Mouse (Mus musculus): Measurements from ENCODE around the gene Diras1. TPM values are rescaled to one million over a fixed set of nuclear protein-coding genes. Genes with fewer than 3 reads are reported as not detected.
A peak's percentile ranks its signal among the peaks of the same experiment; 100 is the strongest.
"Not testable (repeated sequence)": the region's sequence is repeated elsewhere in the genome, so short reads cannot be mapped to it uniquely, and the experiment has no call there.

Diras1 gene
- total RNA-seq, 4 experiments from 2014 or later, result 88.3 to 96.9 (median 90.2) TPM

GRCm38 (mm10) chr10:80999362-81000196, 25.9 kb downstream of the Diras1 start:
- DNase-seq (ENCODE audit: low spot score in 2 of 2), result peak; percentile 89 to 93

GRCm38 (mm10) chr10:80998778-80999177, 26.7 kb downstream of the Diras1 start:
- no peak for DNase-seq (ENCODE audit: low spot score in 2 of 2)

GRCm38 (mm10) chr10:80998021-80998420, 27.4 kb downstream of the Diras1 start:
- no peak for DNase-seq (ENCODE audit: low spot score in 2 of 2)

- DNase-seq (ENCODE audit: low spot score in 2 of 2), result no peak
These were observed 28.1 kb downstream of the Diras1 start for GRCm38 (mm10) chr10:80997332-80997731.

GRCm38 (mm10) chr10:80996501-80996900, 29.0 kb downstream of the Diras1 start:
- DNase-seq (ENCODE audit: low spot score in 2 of 2), result no peak

- DNase-seq (ENCODE audit: low spot score in 2 of 2), result peak; percentile 81 to 88
These were observed 30.3 kb downstream of the Diras1 start for GRCm38 (mm10) chr10:80995091-80995632.

- DNase-seq (ENCODE audit: low spot score in 2 of 2), result no peak
These were observed 30.8 kb downstream of the Diras1 start for GRCm38 (mm10) chr10:80994621-80995020.

GRCm38 (mm10) chr10:80993276-80993675, 32.2 kb downstream of the Diras1 start:
- DNase-seq (ENCODE audit: low spot score in 2 of 2), result no peak

GRCm38 (mm10) chr10:80991945-80992344, 33.5 kb downstream of the Diras1 start:
- DNase-seq (ENCODE audit: low spot score in 2 of 2), result no peak

GRCm38 (mm10) chr10:80991007-80991406, 34.5 kb downstream of the Diras1 start:
- no peak for DNase-seq (ENCODE audit: low spot score in 2 of 2)

- no peak for DNase-seq (ENCODE audit: low spot score in 2 of 2)
These were observed 35.1 kb downstream of the Diras1 start for GRCm38 (mm10) chr10:80990406-80990805.

- not testable (repeated sequence) for DNase-seq (ENCODE audit: low spot score in 2 of 2)
These were observed 35.6 kb downstream of the Diras1 start for GRCm38 (mm10) chr10:80989854-80990253.

GRCm38 (mm10) chr10:80989446-80989845, 36.0 kb downstream of the Diras1 start:
- DNase-seq (ENCODE audit: low spot score in 2 of 2), result no peak

GRCm38 (mm10) chr10:80987709-80988441, 37.6 kb downstream of the Diras1 start:
- peak in 1 of 2 experiments; percentile 65 for DNase-seq (ENCODE audit: low spot score in 2 of 2)

GRCm38 (mm10) chr10:80986754-80987153, 38.7 kb downstream of the Diras1 start:
- no peak for DNase-seq (ENCODE audit: low spot score in 2 of 2)

- DNase-seq (ENCODE audit: low spot score in 2 of 2), result no peak
These were observed 39.3 kb downstream of the Diras1 start for GRCm38 (mm10) chr10:80985970-80986701.

GRCm38 (mm10) chr10:80985241-80985969, 40.1 kb downstream of the Diras1 start:
- DNase-seq (ENCODE audit: low spot score in 2 of 2), result no peak

GRCm38 (mm10) chr10:80984223-80984622, 41.2 kb downstream of the Diras1 start:
- no peak for DNase-seq (ENCODE audit: low spot score in 2 of 2)

- DNase-seq (ENCODE audit: low spot score in 2 of 2), result no peak
These were observed 43.1 kb downstream of the Diras1 start for GRCm38 (mm10) chr10:80982381-80982780.

- DNase-seq (ENCODE audit: low spot score in 2 of 2), result no peak
These were observed 43.8 kb downstream of the Diras1 start for GRCm38 (mm10) chr10:80981564-80982112.

Measured in layer of hippocampus, adult 8-10 months (tissue).